Mouse (Mus musculus): Measurements from ENCODE around the gene Rnf220. TPM values are rescaled to one million over a fixed set of nuclear protein-coding genes. Genes with fewer than 3 reads are reported as not detected.

The Rnf220 gene
- total and polyA plus RNA-seq, 3 experiments = 64.4 to 117 (median 86.8) TPM

GRCm38 (mm10) chr4:117283271-117284191 lies 213.3 kb downstream of the Rnf220 start:
- in situ Hi-C loops (cut with MboI; ENCODE audit: low pct_ligation_motif_present, low pct_unique_long_range_greater_than_20kb, low sequenced_read_pairs) = no loop called here
- Histone ChIP-seq H3K9me3 (replicated peaks; ENCODE audit: low read length) (no peaks in the 10 kb centered on the region), H3K4me3 (replicated peaks in 1 of 3; ENCODE audit: low read depth in 2 of 3, low read length in 2 of 3, poor library complexity in 1 of 3) (no peak overlapping the region), H3K27ac (ENCODE audit: insufficient read depth, low read depth) (no peak overlapping the region), H3K79me2 (replicated peaks; ENCODE audit: control insufficient read depth, extremely low read depth, insufficient read depth, poor library complexity, severe bottlenecking) (peaks cover 4% of the 10 kb centered on the region), H3K4me1 (ENCODE audit: control insufficient read depth in 1 of 2, insufficient read depth in 2 of 2) (peaks cover 12 to 46% of the 10 kb centered on the region in 2 experiments), H3K27me3 (replicated peaks) (no peaks in the 10 kb centered on the region), H3K9ac (ENCODE audit: insufficient read depth, low read depth) (no peak overlapping the region), H3K36me3 (replicated peaks in 1 of 2; ENCODE audit: control insufficient read depth in 1 of 2, insufficient read depth in 1 of 2, low read length in 1 of 2) (peaks cover 72 to 95% of the 10 kb centered on the region in 2 experiments), H3K4me2 (ENCODE audit: insufficient read depth, low read depth, poor library complexity, severe bottlenecking) (no peak overlapping the region)
- no peak for DNase-seq (ENCODE audit: extremely low read depth)
- no peak for TF ChIP-seq ELF1 (IDR thresholded peaks at IDR 0.05; ENCODE audit: low read depth, low read length)
- no peak for TF ChIP-seq POLR2AphosphoS2 (IDR thresholded peaks at IDR 0.05; ENCODE audit: low read depth, low read length)
- no peak for TF ChIP-seq JUN (IDR thresholded peaks at IDR 0.05; ENCODE audit: insufficient read depth, low read depth, low read length)
- TF ChIP-seq BHLHE40 (IDR thresholded peaks at IDR 0.05; ENCODE audit: low read depth, low read length) = no peak
- TF ChIP-seq RAD21 (IDR thresholded peaks at IDR 0.05; ENCODE audit: low read depth, low read length) = no peak
- TF ChIP-seq NELFE (IDR thresholded peaks at IDR 0.05; ENCODE audit: low read depth, low read length) = no peak
- no peak for TF ChIP-seq JUND (conservative IDR thresholded peaks at IDR 0.05; ENCODE audit: low read depth, low read length)
- TF ChIP-seq PAX5 (IDR thresholded peaks at IDR 0.05; ENCODE audit: low read length) = no peak
- TF ChIP-seq MAZ (IDR thresholded peaks at IDR 0.05; ENCODE audit: low read depth, low read length) = no peak
- TF ChIP-seq ETS1 (conservative IDR thresholded peaks at IDR 0.05; ENCODE audit: low read depth, low read length) = no peak
- TF ChIP-seq MYC (IDR thresholded peaks at IDR 0.05; ENCODE audit: low read depth, low read length) = no peak
- no peak for TF ChIP-seq ZNF384 (IDR thresholded peaks at IDR 0.05; ENCODE audit: low read depth, low read length)
- no peak for TF ChIP-seq KAT2A (IDR thresholded peaks at IDR 0.05; ENCODE audit: insufficient replicate concordance, low read length)
- no peak for TF ChIP-seq SMC3 (IDR thresholded peaks at IDR 0.05; ENCODE audit: low read depth, low read length)
- no peak for TF ChIP-seq TCF12 (IDR thresholded peaks at IDR 0.05; ENCODE audit: low read depth, low read length)
- dilution Hi-C loops (cut with MboI; ENCODE audit: extremely low pct_ligation_motif_present, extremely low pct_unique_long_range_greater_than_20kb, low sequenced_read_pairs) = no loop called here

GRCm38 (mm10) chr4:117281090-117281845 lies 215.6 kb downstream of the Rnf220 start:
- in situ Hi-C loops (cut with MboI; ENCODE audit: low pct_ligation_motif_present, low pct_unique_long_range_greater_than_20kb, low sequenced_read_pairs) = no loop called here
- TF ChIP-seq CHD2 (IDR thresholded peaks at IDR 0.05; ENCODE audit: low read length) (no peak), RAD21 (IDR thresholded peaks at IDR 0.05; ENCODE audit: low read depth, low read length) (no peak), PAX5 (IDR thresholded peaks at IDR 0.05; ENCODE audit: low read length) (no peak), MXI1 (IDR thresholded peaks at IDR 0.05; ENCODE audit: low read depth, low read length) (no peak), MYC (IDR thresholded peaks at IDR 0.05; ENCODE audit: low read depth, low read length) (no peak), ZMIZ1 (IDR thresholded peaks at IDR 0.05; ENCODE audit: low read depth, low read length) (no peak), NRF1 (IDR thresholded peaks at IDR 0.05; ENCODE audit: low read depth, low read length) (no peak), E2F4 (IDR thresholded peaks at IDR 0.05; ENCODE audit: insufficient replicate concordance, low read depth, low read length) (no peak), MAFK (IDR thresholded peaks at IDR 0.05; ENCODE audit: insufficient replicate concordance, low read length) (no peak), HCFC1 (IDR thresholded peaks at IDR 0.05; ENCODE audit: low read depth, low read length) (no peak), CHD1 (IDR thresholded peaks at IDR 0.05; ENCODE audit: low read depth, low read length) (no peak), JUN (IDR thresholded peaks at IDR 0.05; ENCODE audit: insufficient read depth, low read depth, low read length) (no peak), IRF4 (IDR thresholded peaks at IDR 0.05; ENCODE audit: low read depth, low read length) (no peak), ZKSCAN1 (IDR thresholded peaks at IDR 0.05; ENCODE audit: borderline replicate concordance, low read depth, low read length) (no peak), ZC3H11A (IDR thresholded peaks at IDR 0.05; ENCODE audit: low read depth, low read length) (no peak), ZNF384 (IDR thresholded peaks at IDR 0.05; ENCODE audit: low read depth, low read length) (no peak)
- Histone ChIP-seq H3K27me3 (replicated peaks) (no peaks in the 10 kb centered on the region), H3K79me2 (replicated peaks; ENCODE audit: control insufficient read depth, extremely low read depth, insufficient read depth, poor library complexity, severe bottlenecking) (no peaks in the 10 kb centered on the region), H3K27ac (ENCODE audit: insufficient read depth, low read depth) (no peak overlapping the region), H3K4me3 (replicated peaks in 1 of 3; ENCODE audit: low read depth in 2 of 3, low read length in 2 of 3, poor library complexity in 1 of 3) (no peak overlapping the region), H3K4me2 (ENCODE audit: insufficient read depth, low read depth, poor library complexity, severe bottlenecking) (no peak overlapping the region), H3K36me3 (replicated peaks in 1 of 2; ENCODE audit: control insufficient read depth in 1 of 2, insufficient read depth in 1 of 2, low read length in 1 of 2) (peaks cover 81 to 100% of the 10 kb centered on the region in 2 experiments), H3K4me1 (ENCODE audit: control insufficient read depth in 1 of 2, insufficient read depth in 2 of 2) (peaks cover 11 to 37% of the 10 kb centered on the region in 2 experiments), H3K9ac (ENCODE audit: insufficient read depth, low read depth) (no peak overlapping the region), H3K9me3 (replicated peaks; ENCODE audit: low read length) (peaks cover 11% of the 10 kb centered on the region)
- dilution Hi-C loops (cut with MboI; ENCODE audit: extremely low pct_ligation_motif_present, extremely low pct_unique_long_range_greater_than_20kb, low sequenced_read_pairs) = no loop called here
- no peak for DNase-seq (ENCODE audit: extremely low read depth)

Data from CH12.LX (cell line).